Mouse (Mus musculus) CD8-positive naive resting alpha-beta T cell, adult 2 months (primary cell): Measurements from ENCODE around the gene Gm8356.
"Not testable (repeated sequence)": the region's sequence is repeated elsewhere in the genome, so short reads cannot be mapped to it uniquely, and the experiment has no call there.

Experiments
- DNase-seq, 2 experiments: peaks; one replicate each; pipeline ENCODE4 v3.0.0; 2022; ENCODE audit warnings: low read depth in 2 of 2, low spot score in 2 of 2

Gene Gm8356

GRCm38 (mm10) chr14:6537190-6537589 is at the start of gene Gm8356:
Gm8356 (minus strand) TSS chr14:6537290.
- DNase-seq = not testable (repeated sequence)

GRCm38 (mm10) chr14:6486331-6486730 is 50.8 kb downstream of the Gm8356 start:
- not testable (repeated sequence) for DNase-seq

- not testable (repeated sequence) for DNase-seq
Measured at GRCm38 (mm10) chr14:6485541-6485940, 51.5 kb downstream of the Gm8356 start.

- DNase-seq = not testable (repeated sequence)
Measured at GRCm38 (mm10) chr14:6482126-6482525, 55.0 kb downstream of the Gm8356 start.
